Mouse (Mus musculus) lung, postnatal 0 days (tissue): ENCODE measurements around the gene Acyp1.

Experiments used
- CTCF ChIP-seq: IDR thresholded peaks from 2 replicates; pipeline ENCODE4 v1.5.1; 2016; ENCODE audit warnings: antibody characterized with exemption, mild to moderate bottlenecking
- EP300 ChIP-seq: IDR thresholded peaks from 2 replicates; pipeline ENCODE4 v1.6.1; 2016; ENCODE audit warnings: antibody characterized with exemption, mild to moderate bottlenecking, control low read depth

DNA sequence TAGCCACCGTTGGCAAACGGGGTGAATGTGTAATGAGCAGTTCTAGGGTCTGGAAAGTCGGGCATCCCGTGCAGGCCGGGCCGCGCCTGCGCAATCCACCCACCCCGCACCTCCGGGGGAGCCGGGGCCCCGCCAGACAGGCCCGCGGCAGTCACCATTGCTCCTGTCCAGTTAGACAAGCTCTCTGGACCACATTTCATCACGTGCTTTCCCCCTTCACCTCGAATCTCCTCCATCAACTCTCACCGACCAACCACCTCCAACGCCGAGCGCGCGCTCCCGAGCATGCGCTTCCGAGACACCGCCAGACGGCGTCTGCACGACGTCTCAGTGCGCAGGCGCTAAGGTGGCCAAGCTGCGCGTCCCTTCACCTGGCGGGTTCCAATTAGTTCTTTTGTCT, 17.9 kb downstream of the Acyp1 start, which contains the start of gene Mlh3:
- TF ChIP-seq EP300 (no peak), CTCF (peak; percentile 69)
